Mouse (Mus musculus) liver, embryonic 14.5 days (tissue): Measurements from ENCODE around the gene Rbms3. TPM values are rescaled to one million over a fixed set of nuclear protein-coding genes. Genes with fewer than 3 reads are reported as not detected.
A peak's percentile ranks its signal among the peaks of the same experiment; 100 is the strongest.

Experiments used
- ATAC-seq: fragments of 200-750 bp; cut with Nextera tagmentation; 2 replicates; pipeline ENCODE4 v1.8.0; 2017; ENCODE audit warnings: moderate number of reproducible peaks, mild to moderate bottlenecking, moderate library complexity; ENCODE audit not compliant: insufficient read depth
- DNase-seq, 3 experiments: peaks; one replicate each; pipeline ENCODE4 v3.0.0-alpha.2; 2012 to 2013; ENCODE audit warnings: low read depth in 3 of 3, low spot score in 3 of 3
- H3K27ac ChIP-seq: fragments of 300-500 bp; sonication (generic); 2 replicates; pipeline ENCODE4 v1.5.1; 2014; ENCODE audit warnings: moderate library complexity, mild to moderate bottlenecking, control low read depth, inconsistent platforms
- H3K27me3 ChIP-seq: fragments of 300-500 bp; sonication (generic); 2 replicates; pipeline ENCODE4 v1.6.1; 2014; ENCODE audit warnings: mild to moderate bottlenecking, low read length, moderate library complexity; ENCODE audit not compliant: control insufficient read depth, insufficient read depth
- H3K36me3 ChIP-seq: fragments of 300-500 bp; sonication (generic); replicated peaks from 2 replicates; pipeline ENCODE4 v1.6.1; 2014; ENCODE audit warnings: low read depth; ENCODE audit not compliant: control insufficient read depth, insufficient read depth
- H3K4me1 ChIP-seq, 2 experiments: fragments of 200-500 bp in 1 of 2; fragments of 300-500 bp in 1 of 2; sonication (generic) in 1 of 2; replicated peaks; 2 replicates each; pipeline ENCODE4 v1.6.1; 2012 to 2014; ENCODE audit warnings: antibody characterized with exemption in 1 of 2, inconsistent platforms in 1 of 2, low read length in 1 of 2; ENCODE audit not compliant: control insufficient read depth in 2 of 2, insufficient read depth in 2 of 2
- H3K4me2 ChIP-seq: fragments of 300-500 bp; sonication (generic); 2 replicates; pipeline ENCODE4 v1.6.1; 2014; ENCODE audit warnings: low read depth, mild to moderate bottlenecking, control low read depth, moderate library complexity
- H3K4me3 ChIP-seq, 2 experiments: fragments of 200-500 bp in 1 of 2; fragments of 300-500 bp in 1 of 2; sonication (generic) in 1 of 2; 2 replicates each; pipeline ENCODE4 v1.5.1; 2012 to 2014; ENCODE audit warnings: low read depth in 2 of 2, low read length in 2 of 2, mild to moderate bottlenecking in 2 of 2, control low read depth in 1 of 2, inconsistent platforms in 1 of 2, moderate library complexity in 1 of 2; ENCODE audit not compliant: insufficient read depth in 1 of 2
- H3K9ac ChIP-seq: fragments of 300-500 bp; sonication (generic); replicated peaks from 2 replicates; pipeline ENCODE4 v1.6.1; 2014; ENCODE audit warnings: mild to moderate bottlenecking, control low read depth, moderate library complexity
- H3K9me3 ChIP-seq: fragments of 300-500 bp; sonication (generic); 2 replicates; pipeline ENCODE4 v1.6.1; 2016; ENCODE audit warnings: low read length, mixed read lengths; ENCODE audit not compliant: control insufficient read depth
- CTCF ChIP-seq: IDR thresholded peaks from 2 replicates; pipeline ENCODE4 v1.5.1; 2016; ENCODE audit warnings: antibody characterized with exemption, low read depth, control low read depth
- EP300 ChIP-seq: IDR thresholded peaks from 2 replicates; pipeline ENCODE4 v1.6.1; 2016; ENCODE audit warnings: antibody characterized with exemption, low read depth
- WGBS: fragments of 180-500 bp; shearing (Covaris S2); extraction: QIAGEN DNeasy Blood & Tissue Kit; methylation state at CpG from one replicate; pipeline ENCODE4 v1.1.7; 2014; ENCODE audit not compliant: insufficient replicate concordance; 5-methylcytosine and 5-hydroxymethylcytosine counted together
- polyA plus RNA-seq, 2 experiments: library from polyadenylated mRNA; depleted of rRNA in 1 of 2; stranded (reverse) in 1 of 2; unstranded in 1 of 2; fragments of >200 nt; fragmentation: Nextera tagmentation in 1 of 2; extraction: Ambion mirVana in 1 of 2; gene quantifications; 2 replicates each; pipeline versions ENCODE4 v1.2.1 to v1.2.3; 2012 to 2014

Rbms3 gene
- polyA plus RNA-seq, 2 experiments, result 0.88 to 2.4 TPM

- 63% methylated on average over 1 of the region's 1 CpGs for WGBS
- no peaks in the 10 kb centered on the region for H3K9me3 ChIP-seq
- no peak overlapping the region for H3K4me3 ChIP-seq
- H3K36me3 ChIP-seq, result no peaks in the 10 kb centered on the region
- peaks cover 6 to 14% of the 10 kb centered on the region in 2 experiments; a peak in 3 of 4 replicates for H3K4me1 ChIP-seq
- H3K27ac ChIP-seq, result no peak overlapping the region
- peak; percentile 42 for ATAC-seq
- no peak overlapping the region for H3K4me2 ChIP-seq
- H3K27me3 ChIP-seq, result no peaks in the 10 kb centered on the region
- no peak for DNase-seq
- H3K9ac ChIP-seq, result no peak overlapping the region
- TF ChIP-seq CTCF (no peak), EP300 (no peak)
These were observed 812.5 kb downstream of the Rbms3 start for GRCm38 (mm10) chr9:116817196-116817595.

GRCm38 (mm10) chr9:116814495-116815094 is 815.1 kb downstream of the Rbms3 start:
- no peaks in the 10 kb centered on the region for H3K9me3 ChIP-seq
- TF ChIP-seq EP300, result no peak
- TF ChIP-seq CTCF, result no peak
- ATAC-seq, result no peak
- no peak overlapping the region for H3K9ac ChIP-seq
- no peak overlapping the region for H3K4me2 ChIP-seq
- no peaks in the 10 kb centered on the region for H3K36me3 ChIP-seq
- WGBS, result 70% methylated on average over 10 of the region's 10 CpGs
- H3K4me1 ChIP-seq, result peaks cover 0 to 5% of the 10 kb centered on the region in 2 experiments; a peak in 2 of 4 replicates
- DNase-seq, result no peak
- H3K4me3 ChIP-seq, result no peak overlapping the region
- H3K27ac ChIP-seq, result no peak overlapping the region
- H3K27me3 ChIP-seq, result no peaks in the 10 kb centered on the region

GRCm38 (mm10) chr9:116813396-116813795 is 816.3 kb downstream of the Rbms3 start:
- Histone ChIP-seq H3K9ac (no peak overlapping the region), H3K4me1 (peaks cover 0 to 5% of the 10 kb centered on the region in 2 experiments; a peak in 2 of 4 replicates), H3K27me3 (no peaks in the 10 kb centered on the region), H3K27ac (no peak overlapping the region), H3K9me3 (no peaks in the 10 kb centered on the region), H3K4me3 (no peak overlapping the region), H3K4me2 (no peak overlapping the region), H3K36me3 (no peaks in the 10 kb centered on the region)
- 14% methylated on average over 2 of the region's 2 CpGs for WGBS
- no peak for DNase-seq
- TF ChIP-seq EP300 (no peak), CTCF (no peak)
- ATAC-seq, result 0 out of 2 replicates have a peak, but pooled peaks have one; percentile 22

- no peak for DNase-seq
- ATAC-seq, result no peak
These were observed 820.5 kb downstream of the Rbms3 start for GRCm38 (mm10) chr9:116809260-116809659.

GRCm38 (mm10) chr9:116808401-116808800 is 821.3 kb downstream of the Rbms3 start:
- Histone ChIP-seq H3K4me2 (no peak overlapping the region), H3K4me3 (no peak overlapping the region), H3K36me3 (no peaks in the 10 kb centered on the region), H3K9me3 (no peaks in the 10 kb centered on the region), H3K27me3 (no peaks in the 10 kb centered on the region), H3K27ac (no peak overlapping the region), H3K9ac (no peak overlapping the region), H3K4me1 (no peaks in the 10 kb centered on the region; a peak in 1 of 4 replicates)
- no peak for TF ChIP-seq CTCF
- TF ChIP-seq EP300, result no peak
- 59% methylated on average over 4 of the region's 4 CpGs for WGBS
- ATAC-seq, result no peak
- DNase-seq, result no peak

More at GRCm38 (mm10) chr9:116809260-116809659, 820.5 kb downstream of the Rbms3 start:
- H3K36me3 ChIP-seq, result no peaks in the 10 kb centered on the region
- no peaks in the 10 kb centered on the region; a peak in 1 of 4 replicates for H3K4me1 ChIP-seq
- H3K4me2 ChIP-seq, result no peak overlapping the region
- no peaks in the 10 kb centered on the region for H3K9me3 ChIP-seq
- no peak overlapping the region for H3K4me3 ChIP-seq
- TF ChIP-seq EP300, result no peak
- TF ChIP-seq CTCF, result no peak
- WGBS, result 59% methylated on average over 5 of the region's 5 CpGs
- H3K27me3 ChIP-seq, result no peaks in the 10 kb centered on the region
- no peak overlapping the region for H3K9ac ChIP-seq
- no peak overlapping the region for H3K27ac ChIP-seq
